Mouse (Mus musculus): Measurements from ENCODE around the gene Zbtb38. TPM values are rescaled to one million over a fixed set of nuclear protein-coding genes. Genes with fewer than 3 reads are reported as not detected.

Gene Zbtb38
- polyA plus RNA-seq, 1 experiment from 2014 or later, result 8.8 TPM

GRCm38 (mm10) chr9:96744909-96745308 lies 7.7 kb downstream of the Zbtb38 start:
- DNase-seq (ENCODE audit: low spot score), result no peak
- no peak overlapping the region for H3K9ac ChIP-seq (replicated peaks; ENCODE audit: low read length)
- 88% methylated on average over 2 of the region's 2 CpGs for WGBS
- no peaks in the 10 kb centered on the region for H3K27me3 ChIP-seq (ENCODE audit: control insufficient read depth, insufficient read depth, low read length)
- ATAC-seq (replicated peaks; ENCODE audit: insufficient number of reproducible peaks, low FRiP score, low TSS enrichment, low read depth), result no peak
- no peaks in the 10 kb centered on the region for H3K4me1 ChIP-seq (ENCODE audit: control insufficient read depth, insufficient read depth, low read length)
- no peak overlapping the region for H3K4me2 ChIP-seq (ENCODE audit: low read depth, low read length)
- no peaks in the 10 kb centered on the region for H3K36me3 ChIP-seq (replicated peaks; ENCODE audit: control insufficient read depth, insufficient read depth, low read depth, low read length)
- H3K27ac ChIP-seq (replicated peaks; ENCODE audit: low read depth, low read length), result no peak overlapping the region
- no peaks in the 10 kb centered on the region for H3K9me3 ChIP-seq (replicated peaks; ENCODE audit: control insufficient read depth, low read length)
- H3K4me3 ChIP-seq (ENCODE audit: low read depth, low read length), result no peak overlapping the region

DNA sequence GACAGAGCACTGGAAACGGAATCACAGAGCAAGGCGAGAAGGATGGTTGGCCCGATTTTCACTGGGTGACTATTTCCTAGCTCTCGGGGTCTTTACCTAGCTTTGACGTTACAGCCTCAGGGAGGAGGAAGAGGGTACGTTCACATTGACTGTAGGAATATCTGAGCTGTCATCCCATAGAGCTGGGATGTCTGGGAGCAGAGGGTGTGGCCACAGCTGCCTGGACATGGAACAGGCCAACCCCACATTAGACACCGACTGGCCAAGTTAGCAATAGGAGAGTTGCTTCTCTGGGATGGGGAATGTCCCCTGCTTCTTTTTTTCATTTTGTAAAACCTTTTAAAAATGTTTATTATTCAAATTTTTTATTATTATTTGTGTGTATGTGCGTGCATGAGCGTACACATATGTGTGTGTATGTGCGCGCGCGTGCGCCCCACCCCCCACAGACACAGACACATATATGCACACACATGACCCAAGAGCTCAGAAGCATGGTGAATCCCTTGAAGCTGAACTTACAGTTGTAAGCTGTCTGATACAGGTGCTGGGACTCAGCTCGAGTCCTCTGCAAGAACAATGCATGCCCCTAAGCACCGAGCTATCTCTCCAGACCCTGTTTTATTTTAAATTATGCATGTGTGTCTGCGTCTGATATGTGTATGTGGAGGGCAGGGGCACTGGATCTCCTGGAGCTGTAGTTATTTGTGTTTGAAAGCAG lies 11.1 kb downstream of the Zbtb38 start:
- no peaks in the 10 kb centered on the region for H3K4me1 ChIP-seq (ENCODE audit: control insufficient read depth, insufficient read depth, low read length)

GRCm38 (mm10) chr9:96740712-96741364 lies 11.8 kb downstream of the Zbtb38 start:
- H3K36me3 ChIP-seq (replicated peaks; ENCODE audit: control insufficient read depth, insufficient read depth, low read depth, low read length), result no peaks in the 10 kb centered on the region
- H3K27ac ChIP-seq (replicated peaks; ENCODE audit: low read depth, low read length), result no peak overlapping the region
- no peak for DNase-seq (ENCODE audit: low spot score)
- H3K27me3 ChIP-seq (ENCODE audit: control insufficient read depth, insufficient read depth, low read length), result no peaks in the 10 kb centered on the region
- no peak overlapping the region for H3K9ac ChIP-seq (replicated peaks; ENCODE audit: low read length)
- ATAC-seq (replicated peaks; ENCODE audit: insufficient number of reproducible peaks, low FRiP score, low TSS enrichment, low read depth), result no peak
- H3K9me3 ChIP-seq (replicated peaks; ENCODE audit: control insufficient read depth, low read length), result no peaks in the 10 kb centered on the region
- no peaks in the 10 kb centered on the region for H3K4me1 ChIP-seq (ENCODE audit: control insufficient read depth, insufficient read depth, low read length)
- H3K4me3 ChIP-seq (ENCODE audit: low read depth, low read length), result no peak overlapping the region
- WGBS, result 71% methylated on average over 15 of the region's 15 CpGs
- no peak overlapping the region for H3K4me2 ChIP-seq (ENCODE audit: low read depth, low read length)

More for the DNA sequence above, 11.1 kb downstream of the Zbtb38 start:
- no peak overlapping the region for H3K9ac ChIP-seq (replicated peaks; ENCODE audit: low read length)
- ATAC-seq (replicated peaks; ENCODE audit: insufficient number of reproducible peaks, low FRiP score, low TSS enrichment, low read depth) (no peak), DNase-seq (ENCODE audit: low spot score) (no peak)
- 82% methylated on average over 17 of the region's 17 CpGs for WGBS
- H3K4me3 ChIP-seq (ENCODE audit: low read depth, low read length), result no peak overlapping the region
- H3K9me3 ChIP-seq (replicated peaks; ENCODE audit: control insufficient read depth, low read length), result no peaks in the 10 kb centered on the region
- H3K27me3 ChIP-seq (ENCODE audit: control insufficient read depth, insufficient read depth, low read length), result no peaks in the 10 kb centered on the region
- H3K27ac ChIP-seq (replicated peaks; ENCODE audit: low read depth, low read length), result no peak overlapping the region
- no peak overlapping the region for H3K4me2 ChIP-seq (ENCODE audit: low read depth, low read length)
- no peaks in the 10 kb centered on the region for H3K36me3 ChIP-seq (replicated peaks; ENCODE audit: control insufficient read depth, insufficient read depth, low read depth, low read length)

GRCm38 (mm10) chr9:96739808-96740711 lies 12.6 kb downstream of the Zbtb38 start:
- H3K27me3 ChIP-seq (ENCODE audit: control insufficient read depth, insufficient read depth, low read length), result no peaks in the 10 kb centered on the region
- H3K4me3 ChIP-seq (ENCODE audit: low read depth, low read length), result no peak overlapping the region
- H3K9me3 ChIP-seq (replicated peaks; ENCODE audit: control insufficient read depth, low read length), result no peaks in the 10 kb centered on the region
- no peak for DNase-seq (ENCODE audit: low spot score)
- no peak overlapping the region for H3K9ac ChIP-seq (replicated peaks; ENCODE audit: low read length)
- no peaks in the 10 kb centered on the region for H3K36me3 ChIP-seq (replicated peaks; ENCODE audit: control insufficient read depth, insufficient read depth, low read depth, low read length)
- ATAC-seq (replicated peaks; ENCODE audit: insufficient number of reproducible peaks, low FRiP score, low TSS enrichment, low read depth), result no peak
- H3K4me1 ChIP-seq (ENCODE audit: control insufficient read depth, insufficient read depth, low read length), result no peaks in the 10 kb centered on the region
- H3K4me2 ChIP-seq (ENCODE audit: low read depth, low read length), result no peak overlapping the region
- WGBS, result 88% methylated on average over 22 of the region's 22 CpGs
- no peak overlapping the region for H3K27ac ChIP-seq (replicated peaks; ENCODE audit: low read depth, low read length)

DNA sequence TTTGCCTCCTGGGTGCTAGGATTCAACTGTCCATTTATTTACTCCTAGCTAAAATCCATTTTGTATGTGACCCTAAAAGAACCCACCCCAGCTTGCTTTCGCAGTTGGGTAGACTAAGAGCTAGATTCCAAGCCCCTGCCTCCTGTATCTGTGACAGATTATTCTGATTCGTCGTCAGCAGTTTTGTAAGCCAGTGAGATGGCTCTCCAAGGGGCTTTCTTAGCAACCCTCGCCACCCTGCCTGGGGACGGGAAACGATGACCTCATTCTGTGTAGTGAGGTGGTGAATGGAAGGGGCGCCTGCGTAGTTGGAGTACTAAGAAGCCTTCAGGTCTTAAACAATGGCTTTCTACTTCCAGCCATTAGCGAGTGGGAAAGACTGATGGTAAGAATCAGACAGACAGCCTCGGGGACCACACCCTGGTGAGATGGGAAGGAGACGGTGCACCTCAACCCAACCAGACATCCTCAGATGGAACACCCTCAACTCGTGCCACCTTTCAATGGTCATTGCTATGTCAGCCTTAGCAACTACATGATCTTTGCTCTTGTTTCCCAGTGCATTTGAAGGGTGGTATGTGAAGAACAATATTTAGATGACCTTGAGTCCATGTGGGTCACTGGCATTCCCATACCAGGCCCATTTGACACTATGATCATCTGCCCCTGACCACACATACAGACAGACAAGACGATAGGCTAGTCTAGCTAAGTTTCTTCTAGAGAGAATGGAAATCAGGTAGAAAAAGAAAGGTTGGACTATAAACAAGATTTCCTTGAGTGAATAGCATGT lies 13.9 kb downstream of the Zbtb38 start:
- no peak for ATAC-seq (replicated peaks; ENCODE audit: insufficient number of reproducible peaks, low FRiP score, low TSS enrichment, low read depth)
- 82% methylated on average over 13 of the region's 13 CpGs for WGBS
- H3K4me3 ChIP-seq (ENCODE audit: low read depth, low read length), result no peak overlapping the region

GRCm38 (mm10) chr9:96735946-96736345 lies 16.7 kb downstream of the Zbtb38 start:
- Histone ChIP-seq H3K27me3 (ENCODE audit: control insufficient read depth, insufficient read depth, low read length) (no peaks in the 10 kb centered on the region), H3K4me1 (ENCODE audit: control insufficient read depth, insufficient read depth, low read length) (no peaks in the 10 kb centered on the region), H3K4me3 (ENCODE audit: low read depth, low read length) (no peak overlapping the region), H3K9ac (replicated peaks; ENCODE audit: low read length) (no peak overlapping the region), H3K9me3 (replicated peaks; ENCODE audit: control insufficient read depth, low read length) (no peaks in the 10 kb centered on the region), H3K4me2 (ENCODE audit: low read depth, low read length) (no peak overlapping the region), H3K36me3 (replicated peaks; ENCODE audit: control insufficient read depth, insufficient read depth, low read depth, low read length) (no peaks in the 10 kb centered on the region), H3K27ac (replicated peaks; ENCODE audit: low read depth, low read length) (no peak overlapping the region)
- WGBS, result 60% methylated on average over 4 of the region's 4 CpGs
- DNase-seq (ENCODE audit: low spot score) (peak; percentile 34), ATAC-seq (replicated peaks; ENCODE audit: insufficient number of reproducible peaks, low FRiP score, low TSS enrichment, low read depth) (no peak)

More for the DNA sequence above, 13.9 kb downstream of the Zbtb38 start:
- H3K4me1 ChIP-seq (ENCODE audit: control insufficient read depth, insufficient read depth, low read length), result no peaks in the 10 kb centered on the region
- H3K9ac ChIP-seq (replicated peaks; ENCODE audit: low read length), result no peak overlapping the region
- H3K9me3 ChIP-seq (replicated peaks; ENCODE audit: control insufficient read depth, low read length), result no peaks in the 10 kb centered on the region
- no peak overlapping the region for H3K27ac ChIP-seq (replicated peaks; ENCODE audit: low read depth, low read length)
- no peaks in the 10 kb centered on the region for H3K27me3 ChIP-seq (ENCODE audit: control insufficient read depth, insufficient read depth, low read length)
- no peaks in the 10 kb centered on the region for H3K36me3 ChIP-seq (replicated peaks; ENCODE audit: control insufficient read depth, insufficient read depth, low read depth, low read length)
- no peak for DNase-seq (ENCODE audit: low spot score)
- H3K4me2 ChIP-seq (ENCODE audit: low read depth, low read length), result no peak overlapping the region

GRCm38 (mm10) chr9:96733425-96733717 lies 19.3 kb downstream of the Zbtb38 start:
- H3K9ac ChIP-seq (replicated peaks; ENCODE audit: low read length), result no peak overlapping the region
- no peaks in the 10 kb centered on the region for H3K27me3 ChIP-seq (ENCODE audit: control insufficient read depth, insufficient read depth, low read length)
- DNase-seq (ENCODE audit: low spot score) (no peak), ATAC-seq (replicated peaks; ENCODE audit: insufficient number of reproducible peaks, low FRiP score, low TSS enrichment, low read depth) (no peak)
- H3K4me1 ChIP-seq (ENCODE audit: control insufficient read depth, insufficient read depth, low read length), result no peaks in the 10 kb centered on the region
- H3K4me2 ChIP-seq (ENCODE audit: low read depth, low read length), result no peak overlapping the region
- no peaks in the 10 kb centered on the region for H3K9me3 ChIP-seq (replicated peaks; ENCODE audit: control insufficient read depth, low read length)
- no peak overlapping the region for H3K4me3 ChIP-seq (ENCODE audit: low read depth, low read length)
- no peaks in the 10 kb centered on the region for H3K36me3 ChIP-seq (replicated peaks; ENCODE audit: control insufficient read depth, insufficient read depth, low read depth, low read length)
- 96% methylated on average over 4 of the region's 4 CpGs for WGBS
- H3K27ac ChIP-seq (replicated peaks; ENCODE audit: low read depth, low read length), result no peak overlapping the region
